Mouse (Mus musculus) lung, postnatal 0 days (tissue): ENCODE measurements at regions not wholly inside any gene's neighbourhood (a gene's known extent, or its start where the extent isn't known, plus 50 kb on each side); places are given as distances from the start of the nearest gene placed in this dataset.
A peak's percentile ranks its signal among the peaks of the same experiment; 100 is the strongest.

Source experiments
- ATAC-seq: fragments of 200-750 bp; cut with Nextera tagmentation; 2 replicates; pipeline ENCODE4 v1.8.0; 2017; ENCODE audit warnings: moderate library complexity
- DNase-seq: peaks from one replicate; pipeline ENCODE4 v3.0.0-alpha.2; 2016; ENCODE audit warnings: low spot score
- H3K27ac ChIP-seq: fragments of 300-500 bp; sonication (generic); 2 replicates; pipeline ENCODE4 v1.5.1; 2014; ENCODE audit warnings: antibody characterized with exemption, mild to moderate bottlenecking, low read length, mixed read lengths
- H3K27me3 ChIP-seq: fragments of 300-500 bp; sonication (generic); replicated peaks from 2 replicates; pipeline ENCODE4 v1.6.1; 2014; ENCODE audit warnings: low read length, mixed read lengths; ENCODE audit not compliant: insufficient read depth
- H3K36me3 ChIP-seq: fragments of 300-500 bp; sonication (generic); 2 replicates; pipeline ENCODE4 v1.6.1; 2014; ENCODE audit warnings: low read length, mixed read lengths; ENCODE audit not compliant: insufficient read depth
- H3K4me1 ChIP-seq: fragments of 300-500 bp; sonication (generic); 2 replicates; pipeline ENCODE4 v1.6.1; 2014; ENCODE audit warnings: antibody characterized with exemption, low read depth, low read length, mixed read lengths; ENCODE audit not compliant: insufficient read depth
- H3K4me2 ChIP-seq: fragments of 300-500 bp; sonication (generic); replicated peaks from 2 replicates; pipeline ENCODE4 v1.6.1; 2014; ENCODE audit warnings: low read depth, mild to moderate bottlenecking, low read length, moderate library complexity, mixed read lengths
- H3K4me3 ChIP-seq: fragments of 300-500 bp; sonication (generic); 2 replicates; pipeline ENCODE4 v1.5.1; 2014; ENCODE audit warnings: low read depth, low read length
- H3K9ac ChIP-seq: fragments of 300-500 bp; sonication (generic); replicated peaks from 2 replicates; pipeline ENCODE4 v1.6.1; 2014; ENCODE audit warnings: low read depth, mild to moderate bottlenecking
- H3K9me3 ChIP-seq: fragments of 300-500 bp; sonication (generic); 2 replicates; pipeline ENCODE4 v1.6.1; 2016; ENCODE audit warnings: low read length, mixed read lengths
- CTCF ChIP-seq: IDR thresholded peaks from 2 replicates; pipeline ENCODE4 v1.5.1; 2016; ENCODE audit warnings: antibody characterized with exemption, mild to moderate bottlenecking
- EP300 ChIP-seq: IDR thresholded peaks from 2 replicates; pipeline ENCODE4 v1.6.1; 2016; ENCODE audit warnings: antibody characterized with exemption, mild to moderate bottlenecking, control low read depth
- WGBS: fragments of 180-500 bp; shearing (Covaris S2); extraction: QIAGEN DNeasy Blood & Tissue Kit; methylation state at CpG from one replicate; pipeline ENCODE4 v1.1.7; 2014; 5-methylcytosine and 5-hydroxymethylcytosine counted together

DNA sequence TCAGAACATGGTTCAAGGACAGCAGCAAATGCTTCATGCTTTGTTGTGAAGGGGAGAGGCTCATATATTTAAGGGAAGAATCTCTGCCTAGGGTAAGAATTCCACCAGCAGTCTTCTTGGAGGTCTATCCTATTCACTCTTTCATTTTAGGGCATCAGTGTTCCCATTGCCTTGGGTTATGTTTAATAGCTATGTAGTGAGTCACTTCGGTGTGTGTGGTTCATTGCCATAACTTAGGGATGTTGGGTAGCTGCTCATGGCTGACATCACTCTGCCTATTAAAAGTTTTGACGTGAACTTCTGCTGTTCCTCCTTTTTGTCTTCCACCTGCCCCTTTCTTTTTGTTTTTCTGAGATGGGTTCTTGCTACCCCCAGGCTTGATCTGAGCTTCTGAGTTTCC, 192.9 kb downstream of the Osr1 start:
- 82% methylated on average over 2 of the region's 2 CpGs for WGBS
- TF ChIP-seq EP300 (no peak), CTCF (no peak)
- Histone ChIP-seq H3K4me2 (no peak overlapping the region), H3K9ac (no peak overlapping the region), H3K4me3 (no peak overlapping the region), H3K9me3 (no peaks in the 10 kb centered on the region), H3K27me3 (no peaks in the 10 kb centered on the region), H3K36me3 (no peaks in the 10 kb centered on the region), H3K4me1 (no peaks in the 10 kb centered on the region), H3K27ac (no peak overlapping the region)
- DNase-seq (no peak), ATAC-seq (no peak)

DNA sequence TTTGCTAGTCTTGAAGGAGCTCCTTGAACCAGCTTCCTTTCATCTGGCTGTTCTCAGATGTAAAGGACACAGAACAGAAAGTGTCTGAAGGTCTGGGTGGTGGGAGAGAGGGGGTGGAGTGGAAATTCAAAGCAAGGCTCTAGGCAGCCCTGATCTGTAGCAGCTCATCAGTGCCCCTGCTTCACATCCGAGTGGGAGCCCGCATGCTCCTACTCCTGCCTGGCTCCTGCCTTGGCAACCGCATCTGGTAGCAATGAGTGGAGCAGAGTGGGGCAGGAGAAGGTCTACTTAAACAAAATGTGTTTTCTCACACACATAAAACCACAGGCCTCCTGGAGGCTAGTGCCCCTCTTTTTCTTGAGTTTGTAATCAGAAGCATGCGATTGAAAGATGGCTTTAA, 201.0 kb downstream of the Osr1 start:
- no peaks in the 10 kb centered on the region for H3K4me1 ChIP-seq

DNA sequence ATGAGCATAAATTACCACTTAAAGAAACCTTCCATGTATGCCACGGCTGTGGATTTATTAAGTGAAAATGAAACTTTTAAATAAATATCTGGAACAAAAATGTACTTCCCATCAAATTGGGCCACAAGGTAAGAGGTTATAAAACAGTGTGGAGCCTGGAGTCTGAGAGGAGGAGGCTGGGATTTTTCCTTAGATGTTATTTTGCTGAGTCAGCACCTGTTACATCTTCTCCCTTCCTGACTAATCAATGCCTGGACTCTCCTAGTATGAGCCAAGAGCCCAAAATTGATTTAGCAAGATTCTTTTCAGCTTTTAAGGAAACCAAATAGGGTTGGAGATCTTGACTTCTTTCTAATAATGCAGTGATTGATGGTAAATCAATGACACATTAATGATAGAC, 203.0 kb downstream of the Osr1 start:
- no peak overlapping the region for H3K4me3 ChIP-seq
- no peaks in the 10 kb centered on the region for H3K27me3 ChIP-seq
- TF ChIP-seq EP300 (no peak), CTCF (no peak)
- no peak overlapping the region for H3K9ac ChIP-seq
- ATAC-seq, result no peak
- H3K27ac ChIP-seq, result no peak overlapping the region
- WGBS, result 61% methylated on average over 1 of the region's 1 CpGs
- no peaks in the 10 kb centered on the region for H3K4me1 ChIP-seq
- no peak overlapping the region for H3K4me2 ChIP-seq
- DNase-seq, result no peak
- H3K9me3 ChIP-seq, result no peaks in the 10 kb centered on the region
- no peaks in the 10 kb centered on the region for H3K36me3 ChIP-seq

More for the DNA sequence above, 201.0 kb downstream of the Osr1 start:
- Histone ChIP-seq H3K36me3 (no peaks in the 10 kb centered on the region), H3K4me2 (no peak overlapping the region), H3K27me3 (no peaks in the 10 kb centered on the region), H3K27ac (no peak overlapping the region), H3K9me3 (no peaks in the 10 kb centered on the region), H3K4me3 (no peak overlapping the region), H3K9ac (no peak overlapping the region)
- 58% methylated on average over 4 of the region's 4 CpGs for WGBS
- DNase-seq (no peak), ATAC-seq (no peak)
- no peak for TF ChIP-seq CTCF
- no peak for TF ChIP-seq EP300

DNA sequence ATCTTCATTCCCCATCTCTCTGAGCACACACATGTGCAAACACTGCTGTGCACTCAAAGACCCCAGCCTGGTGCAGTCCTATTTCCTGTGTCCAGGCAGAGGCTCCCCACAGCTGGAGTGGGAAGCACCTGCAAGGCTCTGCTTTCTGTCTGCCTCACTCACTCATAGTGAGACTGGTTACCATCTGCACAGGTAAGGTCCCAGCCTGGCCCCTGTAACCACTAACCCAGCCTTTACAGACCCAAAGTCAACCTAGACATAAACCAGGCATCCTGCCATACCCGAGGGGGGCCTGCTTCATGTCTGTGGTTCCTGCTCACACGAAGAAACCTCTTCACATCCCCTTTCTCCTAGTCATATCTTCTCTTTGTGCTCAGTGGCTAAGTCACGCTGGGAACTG, 232.4 kb downstream of the Osr1 start:
- Histone ChIP-seq H3K27me3 (no peaks in the 10 kb centered on the region), H3K27ac (no peak overlapping the region), H3K4me1 (no peaks in the 10 kb centered on the region), H3K36me3 (no peaks in the 10 kb centered on the region), H3K4me2 (no peak overlapping the region), H3K4me3 (no peak overlapping the region), H3K9ac (no peak overlapping the region), H3K9me3 (no peaks in the 10 kb centered on the region)
- no peak for TF ChIP-seq EP300
- TF ChIP-seq CTCF, result no peak
- ATAC-seq (no peak), DNase-seq (no peak)
- 45% methylated on average over 3 of the region's 3 CpGs for WGBS

DNA sequence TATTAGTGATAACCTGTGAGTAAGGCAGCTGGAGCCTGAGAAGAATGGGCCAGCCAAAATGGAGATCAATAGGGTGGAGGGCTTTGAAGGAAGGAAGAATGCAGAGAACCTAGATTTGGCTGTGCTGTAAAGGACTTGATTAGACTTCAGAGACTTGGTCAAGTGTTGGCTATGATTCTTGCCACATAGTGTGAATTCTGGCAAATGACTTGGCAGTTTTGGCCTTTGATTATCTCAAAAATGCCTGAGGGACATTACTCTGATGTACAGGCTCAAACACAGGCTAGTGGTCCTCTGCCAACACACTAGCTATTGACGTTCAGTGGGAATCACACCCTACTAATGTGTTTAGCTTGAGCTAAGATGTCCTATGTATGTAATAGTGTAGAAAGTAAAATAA, 237.5 kb downstream of the Osr1 start:
- Histone ChIP-seq H3K27ac (no peak overlapping the region), H3K36me3 (no peaks in the 10 kb centered on the region), H3K4me1 (no peaks in the 10 kb centered on the region), H3K4me2 (no peak overlapping the region), H3K9ac (no peak overlapping the region), H3K27me3 (no peaks in the 10 kb centered on the region), H3K4me3 (no peak overlapping the region), H3K9me3 (no peaks in the 10 kb centered on the region)
- DNase-seq, result no peak
- no peak for TF ChIP-seq CTCF
- no peak for TF ChIP-seq EP300
- ATAC-seq, result no peak
- WGBS, result 30% methylated on average over 1 of the region's 1 CpGs

DNA sequence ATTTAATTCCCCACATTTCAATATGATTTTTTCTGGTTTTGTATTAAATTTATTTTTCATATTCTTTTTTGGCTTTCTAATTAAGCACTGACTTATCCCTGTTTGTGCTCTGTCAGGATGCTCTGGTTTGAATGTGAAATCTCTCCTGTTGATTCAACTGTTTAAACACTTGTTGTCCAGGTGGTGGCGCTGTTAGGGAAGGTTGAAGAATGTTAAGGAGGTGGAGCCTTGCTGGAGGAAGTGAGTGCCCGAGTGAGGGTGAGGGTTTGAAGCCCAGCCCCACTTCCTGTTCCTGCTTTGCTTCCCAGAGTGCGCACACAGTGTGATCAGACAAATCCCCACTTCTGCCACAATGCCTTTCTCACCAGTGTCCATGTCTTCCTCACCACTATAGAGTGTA, 263.4 kb downstream of the Osr1 start:
- 43% methylated on average over 3 of the region's 3 CpGs for WGBS
- no peaks in the 10 kb centered on the region for H3K9me3 ChIP-seq
- TF ChIP-seq CTCF (peak; percentile 43), EP300 (no peak)
- no peak overlapping the region for H3K27ac ChIP-seq
- H3K9ac ChIP-seq, result no peak overlapping the region
- H3K36me3 ChIP-seq, result no peaks in the 10 kb centered on the region
- no peak overlapping the region for H3K4me2 ChIP-seq
- no peaks in the 10 kb centered on the region for H3K27me3 ChIP-seq
- DNase-seq (peak; percentile 16), ATAC-seq (no peak)
- H3K4me1 ChIP-seq, result no peaks in the 10 kb centered on the region
- no peak overlapping the region for H3K4me3 ChIP-seq

DNA sequence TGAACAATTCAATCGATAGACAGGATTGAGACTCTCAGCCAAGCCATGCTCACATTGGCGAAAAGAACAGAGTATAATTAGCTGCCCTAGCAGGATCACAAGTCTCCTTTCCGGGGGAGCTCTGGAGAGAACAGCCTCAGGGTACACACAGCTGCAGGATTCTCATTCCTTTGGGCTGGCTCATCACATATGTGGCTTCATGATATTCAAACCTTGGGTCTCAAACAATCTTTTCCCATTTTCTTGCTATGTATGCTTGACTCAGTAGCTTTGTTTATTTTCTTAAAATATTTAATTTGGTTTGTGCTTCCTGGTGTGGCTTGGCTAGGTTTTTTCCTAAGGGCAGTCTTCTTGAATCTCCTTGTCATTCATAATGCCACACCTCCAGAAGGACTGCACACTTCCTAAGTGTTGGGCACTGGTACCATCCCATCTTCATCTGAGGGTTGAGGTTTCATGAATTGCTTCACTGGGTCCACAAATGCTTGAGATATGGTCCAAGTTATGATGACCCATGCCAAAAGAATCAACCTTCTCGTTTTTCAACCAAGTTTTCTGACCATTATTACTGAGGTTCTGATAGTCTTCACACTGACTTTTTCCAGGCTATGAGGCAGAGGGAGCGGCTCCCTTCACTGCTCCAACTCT, 269.4 kb downstream of the Osr1 start:
- TF ChIP-seq CTCF (no peak), EP300 (no peak)
- Histone ChIP-seq H3K4me3 (no peak overlapping the region), H3K4me2 (no peak overlapping the region), H3K27ac (no peak overlapping the region), H3K9me3 (no peaks in the 10 kb centered on the region), H3K4me1 (no peaks in the 10 kb centered on the region), H3K36me3 (no peaks in the 10 kb centered on the region), H3K27me3 (no peaks in the 10 kb centered on the region), H3K9ac (no peak overlapping the region)
- 63% methylated on average over 5 of the region's 5 CpGs for WGBS
- ATAC-seq (peak; percentile 35; the same call in 1 of the 2 replicates), DNase-seq (no peak)
